Mouse (Mus musculus): ENCODE data around the gene Gm5475. TPM values are rescaled to one million over a fixed set of nuclear protein-coding genes. Genes with fewer than 3 reads are reported as not detected.
"Not testable (repeated sequence)": the region's sequence is repeated elsewhere in the genome, so short reads cannot be mapped to it uniquely, and the experiment has no call there.

The Gm5475 gene
- polyA plus RNA-seq (2015; fragmentation: Nextera tagmentation; extraction: Ambion mirVana), result 0.13 TPM in 1 of 2 replicates, not detected in the other

- not testable (repeated sequence) for ATAC-seq (ENCODE audit: insufficient read depth, low FRiP score)
Observed at GRCm38 (mm10) chr15:100421758-100422197, at the start of gene Gm5475. Gene Gm5475, plus strand, starts transcription at chr15:100422147.

GRCm38 (mm10) chr15:100375066-100375465 lies 46.9 kb upstream of the Gm5475 start:
- Histone ChIP-seq H3K9me3 (replicated peaks; ENCODE audit: control insufficient read depth, low read length) (no peaks in the 10 kb centered on the region; the same call in 1 of the 2 replicates), H3K27me3 (ENCODE audit: control insufficient read depth, insufficient read depth, low read length) (no peaks in the 10 kb centered on the region), H3K4me1 (ENCODE audit: control insufficient read depth, insufficient read depth, low read length) (no peaks in the 10 kb centered on the region), H3K4me2 (ENCODE audit: low read depth, low read length) (no peak overlapping the region), H3K4me3 (replicated peaks; ENCODE audit: low read length) (no peak overlapping the region), H3K36me3 (ENCODE audit: control insufficient read depth, insufficient read depth, low read length) (no peaks in the 10 kb centered on the region), H3K27ac (ENCODE audit: low read length) (no peak overlapping the region), H3K9ac (ENCODE audit: low read length) (no peak overlapping the region)
- WGBS, result 25% methylated on average over 5 of the region's 5 CpGs
- no peak for ATAC-seq (ENCODE audit: insufficient read depth, low FRiP score)

More at GRCm38 (mm10) chr15:100421758-100422197, at the start of gene Gm5475:
- Histone ChIP-seq H3K27ac (ENCODE audit: low read length) (peak within 1 kb of the TSS; percentile 25; the same call in 1 of the 2 replicates), H3K9ac (ENCODE audit: low read length) (peak within 1 kb of the TSS; percentile 90), H3K4me3 (replicated peaks; ENCODE audit: low read length) (peak within 1 kb of the TSS; percentile 83), H3K4me1 (ENCODE audit: control insufficient read depth, insufficient read depth, low read length) (peaks cover 38% of the 10 kb centered on the region), H3K4me2 (ENCODE audit: low read depth, low read length) (peak within 1 kb of the TSS; percentile 100)
- H3K27me3 ChIP-seq (ENCODE audit: control insufficient read depth, insufficient read depth, low read length); H3K36me3 ChIP-seq (ENCODE audit: control insufficient read depth, insufficient read depth, low read length); H3K9me3 ChIP-seq (replicated peaks; ENCODE audit: control insufficient read depth, low read length): not testable (repeated sequence)
- 32% methylated on average over 3 of the region's 3 CpGs for WGBS

- H3K36me3 ChIP-seq (ENCODE audit: control insufficient read depth, insufficient read depth, low read length); H3K27me3 ChIP-seq (ENCODE audit: control insufficient read depth, insufficient read depth, low read length); H3K4me3 ChIP-seq (replicated peaks; ENCODE audit: low read length); H3K27ac ChIP-seq (ENCODE audit: low read length); H3K4me2 ChIP-seq (ENCODE audit: low read depth, low read length); H3K4me1 ChIP-seq (ENCODE audit: control insufficient read depth, insufficient read depth, low read length); H3K9ac ChIP-seq (ENCODE audit: low read length); H3K9me3 ChIP-seq (replicated peaks; ENCODE audit: control insufficient read depth, low read length): not testable (repeated sequence)
- 22% methylated on average over 3 of the region's 9 CpGs for WGBS
- peak; percentile 37; the same call in 1 of the 2 replicates for ATAC-seq (ENCODE audit: insufficient read depth, low FRiP score)
Observed at GRCm38 (mm10) chr15:100377847-100378505, 44.0 kb upstream of the Gm5475 start.

- H3K9me3 ChIP-seq (replicated peaks; ENCODE audit: control insufficient read depth, low read length), result no peaks in the 10 kb centered on the region
- no peak for ATAC-seq (ENCODE audit: insufficient read depth, low FRiP score)
Observed at GRCm38 (mm10) chr15:100379658-100380057, 42.3 kb upstream of the Gm5475 start.

GRCm38 (mm10) chr15:100380104-100380503 lies 41.8 kb upstream of the Gm5475 start:
- H3K36me3 ChIP-seq (ENCODE audit: control insufficient read depth, insufficient read depth, low read length), result no peaks in the 10 kb centered on the region
- no peaks in the 10 kb centered on the region for H3K27me3 ChIP-seq (ENCODE audit: control insufficient read depth, insufficient read depth, low read length)
- H3K9ac ChIP-seq (ENCODE audit: low read length), result no peak overlapping the region
- WGBS, result 49% methylated on average over 2 of the region's 2 CpGs
- peak; percentile 66; the same call in 1 of the 2 replicates for ATAC-seq (ENCODE audit: insufficient read depth, low FRiP score)
- no peaks in the 10 kb centered on the region for H3K9me3 ChIP-seq (replicated peaks; ENCODE audit: control insufficient read depth, low read length)
- no peaks in the 10 kb centered on the region for H3K4me1 ChIP-seq (ENCODE audit: control insufficient read depth, insufficient read depth, low read length)
- no peak overlapping the region for H3K4me2 ChIP-seq (ENCODE audit: low read depth, low read length)
- no peak overlapping the region for H3K27ac ChIP-seq (ENCODE audit: low read length)
- no peak overlapping the region for H3K4me3 ChIP-seq (replicated peaks; ENCODE audit: low read length)

More at GRCm38 (mm10) chr15:100379658-100380057, 42.3 kb upstream of the Gm5475 start:
- Histone ChIP-seq H3K36me3 (ENCODE audit: control insufficient read depth, insufficient read depth, low read length) (no peaks in the 10 kb centered on the region), H3K27ac (ENCODE audit: low read length) (no peak overlapping the region), H3K9ac (ENCODE audit: low read length) (no peak overlapping the region), H3K4me3 (replicated peaks; ENCODE audit: low read length) (no peak overlapping the region), H3K4me1 (ENCODE audit: control insufficient read depth, insufficient read depth, low read length) (no peaks in the 10 kb centered on the region), H3K27me3 (ENCODE audit: control insufficient read depth, insufficient read depth, low read length) (no peaks in the 10 kb centered on the region), H3K4me2 (ENCODE audit: low read depth, low read length) (no peak overlapping the region)
- 74% methylated on average over 8 of the region's 8 CpGs for WGBS

GRCm38 (mm10) chr15:100385705-100386104 lies 36.2 kb upstream of the Gm5475 start:
- no peaks in the 10 kb centered on the region for H3K4me1 ChIP-seq (ENCODE audit: control insufficient read depth, insufficient read depth, low read length)

GRCm38 (mm10) chr15:100387544-100388223 lies 34.3 kb upstream of the Gm5475 start:
- WGBS, result 78% methylated on average over 17 of the region's 17 CpGs
- Histone ChIP-seq H3K9ac (ENCODE audit: low read length) (no peak overlapping the region), H3K36me3 (ENCODE audit: control insufficient read depth, insufficient read depth, low read length) (no peaks in the 10 kb centered on the region), H3K9me3 (replicated peaks; ENCODE audit: control insufficient read depth, low read length) (no peaks in the 10 kb centered on the region), H3K4me3 (replicated peaks; ENCODE audit: low read length) (no peak overlapping the region), H3K27ac (ENCODE audit: low read length) (no peak overlapping the region), H3K27me3 (ENCODE audit: control insufficient read depth, insufficient read depth, low read length) (no peaks in the 10 kb centered on the region), H3K4me1 (ENCODE audit: control insufficient read depth, insufficient read depth, low read length) (no peaks in the 10 kb centered on the region), H3K4me2 (ENCODE audit: low read depth, low read length) (no peak overlapping the region)
- no peak for ATAC-seq (ENCODE audit: insufficient read depth, low FRiP score)

More at GRCm38 (mm10) chr15:100385705-100386104, 36.2 kb upstream of the Gm5475 start:
- Histone ChIP-seq H3K27me3 (ENCODE audit: control insufficient read depth, insufficient read depth, low read length) (no peaks in the 10 kb centered on the region), H3K4me2 (ENCODE audit: low read depth, low read length) (no peak overlapping the region), H3K27ac (ENCODE audit: low read length) (no peak overlapping the region), H3K9ac (ENCODE audit: low read length) (no peak overlapping the region), H3K36me3 (ENCODE audit: control insufficient read depth, insufficient read depth, low read length) (no peaks in the 10 kb centered on the region), H3K9me3 (replicated peaks; ENCODE audit: control insufficient read depth, low read length) (no peaks in the 10 kb centered on the region), H3K4me3 (replicated peaks; ENCODE audit: low read length) (no peak overlapping the region)
- ATAC-seq (ENCODE audit: insufficient read depth, low FRiP score), result no peak
- 92% methylated on average over 9 of the region's 9 CpGs for WGBS

GRCm38 (mm10) chr15:100388224-100388835 lies 33.6 kb upstream of the Gm5475 start:
- 80% methylated on average over 16 of the region's 16 CpGs for WGBS
- no peak overlapping the region for H3K27ac ChIP-seq (ENCODE audit: low read length)
- no peaks in the 10 kb centered on the region for H3K4me1 ChIP-seq (ENCODE audit: control insufficient read depth, insufficient read depth, low read length)
- H3K9ac ChIP-seq (ENCODE audit: low read length), result no peak overlapping the region
- H3K4me2 ChIP-seq (ENCODE audit: low read depth, low read length), result no peak overlapping the region
- H3K27me3 ChIP-seq (ENCODE audit: control insufficient read depth, insufficient read depth, low read length), result no peaks in the 10 kb centered on the region
- H3K9me3 ChIP-seq (replicated peaks; ENCODE audit: control insufficient read depth, low read length), result no peaks in the 10 kb centered on the region
- ATAC-seq (ENCODE audit: insufficient read depth, low FRiP score), result no peak
- H3K36me3 ChIP-seq (ENCODE audit: control insufficient read depth, insufficient read depth, low read length), result 0 out of 2 replicates have a peak, but pooled peaks cover 3% of the 10 kb centered on the region
- H3K4me3 ChIP-seq (replicated peaks; ENCODE audit: low read length), result no peak overlapping the region

- Histone ChIP-seq H3K9ac (ENCODE audit: low read length) (no peak overlapping the region), H3K4me3 (replicated peaks; ENCODE audit: low read length) (no peak overlapping the region), H3K27ac (ENCODE audit: low read length) (no peak overlapping the region), H3K4me2 (ENCODE audit: low read depth, low read length) (no peak overlapping the region), H3K27me3 (ENCODE audit: control insufficient read depth, insufficient read depth, low read length) (no peaks in the 10 kb centered on the region), H3K9me3 (replicated peaks; ENCODE audit: control insufficient read depth, low read length) (no peaks in the 10 kb centered on the region), H3K36me3 (ENCODE audit: control insufficient read depth, insufficient read depth, low read length) (0 out of 2 replicates have a peak, but pooled peaks cover 8% of the 10 kb centered on the region), H3K4me1 (ENCODE audit: control insufficient read depth, insufficient read depth, low read length) (no peaks in the 10 kb centered on the region)
- WGBS, result 60% methylated on average over 9 of the region's 9 CpGs
- no peak for ATAC-seq (ENCODE audit: insufficient read depth, low FRiP score)
Observed at GRCm38 (mm10) chr15:100388886-100389285, 33.1 kb upstream of the Gm5475 start.
